Comparison of ENCODE assay signal across 24 mouse cellular contexts in the genomic region with DNA sequence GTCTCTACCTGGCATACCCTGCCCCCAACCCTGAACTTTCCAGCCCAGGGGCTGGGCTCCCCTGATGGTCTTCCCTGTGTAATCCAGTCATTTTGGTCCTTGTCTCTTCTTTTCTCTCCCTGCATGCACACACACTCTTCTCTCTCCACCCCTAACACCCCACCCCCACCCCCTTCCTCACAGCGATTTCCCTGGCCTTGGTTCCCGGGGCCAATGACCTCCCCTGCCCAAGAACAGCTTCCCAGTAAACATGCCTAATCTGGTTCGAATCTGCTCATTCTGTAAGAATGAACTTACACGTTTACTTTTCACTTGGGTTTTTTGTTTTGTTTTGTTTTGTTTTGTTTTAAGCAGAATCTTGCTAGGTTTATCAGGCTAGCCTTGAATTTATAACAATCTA. TPM values are rescaled to one million over a fixed set of nuclear protein-coding genes. Genes with fewer than 3 reads are reported as not detected.
DNase-seq lines count a peak whose midpoint lies in the region; ATAC-seq and TF ChIP-seq lines count a peak whose summit lies in the region.
"Had no signal": no experiment of that assay in that cellular context is flagged by ENCODE, and none has a peak within 500 bp of the region (broad histone marks: within the 10 kb centered on the region; RNA-seq: fewer than 3 reads in every experiment).

No protein-coding gene starts in this region.

- H3K36me3 ChIP-seq in liver, embryonic 12.5 days, result no peaks in the 10 kb centered on the region
- H3K36me3 ChIP-seq in liver, embryonic 11.5 days (ENCODE audit: control insufficient read depth, insufficient read depth, low read length), result no peaks in the 10 kb centered on the region
- no peaks in the 10 kb centered on the region for H3K36me3 ChIP-seq in liver, postnatal 0 days (replicated peaks; ENCODE audit: insufficient read depth, low read length)
- no peaks in the 10 kb centered on the region for H3K36me3 ChIP-seq in neural tube, embryonic 15.5 days
- H3K36me3 ChIP-seq: embryonic facial prominence, embryonic 12.5 days; embryonic facial prominence, embryonic 15.5 days; hindbrain, embryonic 12.5 days; hindbrain, embryonic 15.5 days had no signal

- no peak overlapping the region for H3K4me3 ChIP-seq in liver, embryonic 12.5 days
- H3K4me3 ChIP-seq in liver, embryonic 11.5 days (ENCODE audit: low read depth, low read length), result no peak overlapping the region
- no peak overlapping the region for H3K4me3 ChIP-seq in liver, postnatal 0 days (ENCODE audit: low read depth, low read length)
- no peak overlapping the region for H3K4me3 ChIP-seq in neural tube, embryonic 15.5 days (replicated peaks)
- H3K4me3 ChIP-seq: embryonic facial prominence, embryonic 12.5 days; embryonic facial prominence, embryonic 15.5 days; forebrain, embryonic 13.5 days; gastrocnemius, adult 2 months; hindbrain, embryonic 12.5 days; hindbrain, embryonic 15.5 days had no signal

- WGBS in liver, embryonic 12.5 days (ENCODE audit: insufficient replicate concordance), result 35% methylated on average over 4 of the region's 4 CpGs
- WGBS in liver, embryonic 11.5 days, result 20% methylated on average over 4 of the region's 4 CpGs
- WGBS in liver, postnatal 0 days (ENCODE audit: insufficient replicate concordance), result 29% methylated on average over 4 of the region's 4 CpGs
- WGBS in neural tube, embryonic 15.5 days, result 10% methylated on average over 4 of the region's 4 CpGs

- H3K27me3 ChIP-seq in liver, embryonic 12.5 days (replicated peaks), result peaks cover 12% of the 10 kb centered on the region
- H3K27me3 ChIP-seq in liver, embryonic 11.5 days (replicated peaks; ENCODE audit: control insufficient read depth, insufficient read depth, low read length), result 0 out of 2 replicates have a peak, but pooled peaks cover 6% of the 10 kb centered on the region
- no peaks in the 10 kb centered on the region for H3K27me3 ChIP-seq in liver, postnatal 0 days (ENCODE audit: insufficient read depth, low read length)
- H3K27me3 ChIP-seq in neural tube, embryonic 15.5 days (replicated peaks), result no peaks in the 10 kb centered on the region; the same call in 1 of the 2 replicates

- DNase-seq in liver, embryonic 11.5 days (ENCODE audit: low spot score), result no peak
- DNase-seq in ES-CJ7 (ENCODE audit: low read depth, low spot score) (peak; percentile 48), adipocyte (ENCODE audit: low spot score) (peak; percentile 22)
- DNase-seq in liver, postnatal 0 days, result no peak
- no peak for DNase-seq in cerebellum, adult 9-10 months
- DNase-seq in B cell, adult 2 months, result no peak
- DNase-seq: adrenal gland, postnatal 10 days; adrenal gland, postnatal 36 days; cerebellum, adult 18-20 months; cerebellum, adult 9-11 months; cerebellum, postnatal 25 days; gastrocnemius, adult 2 months; gastrocnemius, postnatal 14 days; heart, adult 11 months had no signal

- no peak for TF ChIP-seq EP300 in liver, postnatal 0 days (IDR thresholded peaks at IDR 0.05; ENCODE audit: low read depth)

- H3K4me1 ChIP-seq in liver, embryonic 12.5 days, result peaks cover 62% of the 10 kb centered on the region
- H3K4me1 ChIP-seq in liver, embryonic 11.5 days (replicated peaks; ENCODE audit: control insufficient read depth, insufficient read depth, low read length), result peaks cover 20% of the 10 kb centered on the region
- peaks cover 19% of the 10 kb centered on the region for H3K4me1 ChIP-seq in liver, postnatal 0 days (ENCODE audit: insufficient read depth)
- no peaks in the 10 kb centered on the region for H3K4me1 ChIP-seq in neural tube, embryonic 15.5 days
- H3K4me1 ChIP-seq: hindbrain, embryonic 15.5 days had no signal

- H3K27ac ChIP-seq in liver, embryonic 12.5 days, result peak overlapping the region; percentile 30; the same call in 1 of the 2 replicates
- no peak overlapping the region for H3K27ac ChIP-seq in liver, embryonic 11.5 days (ENCODE audit: low read depth, low read length)
- H3K27ac ChIP-seq in liver, postnatal 0 days (ENCODE audit: low read depth), result peak overlapping the region; percentile 20; the same call in 1 of the 2 replicates
- H3K27ac ChIP-seq in neural tube, embryonic 15.5 days (replicated peaks), result no peak overlapping the region
- H3K27ac ChIP-seq: embryonic facial prominence, embryonic 12.5 days; embryonic facial prominence, embryonic 15.5 days; forebrain, embryonic 13.5 days; gastrocnemius, adult 2 months; hindbrain, embryonic 12.5 days; hindbrain, embryonic 15.5 days had no signal

- H3K9ac ChIP-seq in liver, embryonic 12.5 days, result no peak overlapping the region
- H3K9ac ChIP-seq in liver, embryonic 11.5 days (ENCODE audit: low read depth, low read length), result no peak overlapping the region
- H3K9ac ChIP-seq in liver, postnatal 0 days (replicated peaks), result no peak overlapping the region
- no peak overlapping the region for H3K9ac ChIP-seq in neural tube, embryonic 15.5 days (replicated peaks)
- H3K9ac ChIP-seq: embryonic facial prominence, embryonic 12.5 days; embryonic facial prominence, embryonic 15.5 days; forebrain, embryonic 13.5 days; hindbrain, embryonic 12.5 days; hindbrain, embryonic 15.5 days had no signal

- no peaks in the 10 kb centered on the region for H3K9me3 ChIP-seq in liver, embryonic 12.5 days (replicated peaks)
- no peaks in the 10 kb centered on the region for H3K9me3 ChIP-seq in liver, embryonic 11.5 days (ENCODE audit: control insufficient read depth, low read length)
- no peaks in the 10 kb centered on the region for H3K9me3 ChIP-seq in liver, postnatal 0 days (ENCODE audit: low read length)
- no peaks in the 10 kb centered on the region for H3K9me3 ChIP-seq in neural tube, embryonic 15.5 days (replicated peaks)
- H3K9me3 ChIP-seq: embryonic facial prominence, embryonic 12.5 days; embryonic facial prominence, embryonic 15.5 days; forebrain, embryonic 13.5 days; hindbrain, embryonic 12.5 days; hindbrain, embryonic 15.5 days had no signal

- no peak for ATAC-seq in liver, embryonic 12.5 days
- ATAC-seq in liver, embryonic 11.5 days (replicated peaks; ENCODE audit: low FRiP score), result no peak
- 0 out of 2 replicates have a peak, but pooled peaks have one; percentile 12 for ATAC-seq in liver, postnatal 0 days
- no peak for ATAC-seq in neural tube, embryonic 15.5 days (ENCODE audit: low FRiP score)
- ATAC-seq: activated CD4-positive, CD25-positive, alpha-beta regulatory T cell, adult 4 months; forebrain, embryonic 13.5 days; forebrain, embryonic 16.5 days had no signal

- no peak overlapping the region for H3K4me2 ChIP-seq in liver, embryonic 12.5 days
- H3K4me2 ChIP-seq in liver, embryonic 11.5 days, result no peak overlapping the region
- H3K4me2 ChIP-seq in liver, postnatal 0 days (ENCODE audit: low read depth, low read length), result no peak overlapping the region
- no peak overlapping the region for H3K4me2 ChIP-seq in neural tube, embryonic 15.5 days
- H3K4me2 ChIP-seq: embryonic facial prominence, embryonic 12.5 days; embryonic facial prominence, embryonic 15.5 days; forebrain, embryonic 13.5 days; heart, embryonic 11.5 days; hindbrain, embryonic 12.5 days; hindbrain, embryonic 15.5 days had no signal

- no peak for TF ChIP-seq CTCF in liver, postnatal 0 days (IDR thresholded peaks at IDR 0.05; ENCODE audit: low read depth)

RNA-seq across cellular contexts. Expression of a gene that starts 8.0 kb away (rescaled TPM):
- polyA plus RNA-seq in liver, embryonic 12.5 days (2016; fragmentation: Nextera tagmentation; extraction: Ambion mirVana), result 0.31 and 0.37 TPM in 2 replicates
- 0.84 and 0.86 TPM in 2 replicates for polyA plus RNA-seq in liver, embryonic 11.5 days (2014; fragmentation: Nextera tagmentation; extraction: Ambion mirVana)
- 0.08 and 0.19 TPM in 2 replicates for polyA plus RNA-seq in liver, postnatal 0 days (2015; fragmentation: Nextera tagmentation; extraction: Ambion mirVana)
- polyA plus RNA-seq in neural tube, embryonic 15.5 days (2015; fragmentation: Nextera tagmentation; extraction: Ambion mirVana), result 0.14 and 0.23 TPM in 2 replicates
- polyA plus RNA-seq: activated CD4-positive, CD25-positive, alpha-beta regulatory T cell, adult 4 months; heart, embryonic 11.5 days had no signal

RNA-seq across cellular contexts. Expression of a gene that starts 26.4 kb away (rescaled TPM):
- 12.1 and 12.4 TPM in 2 replicates for polyA plus RNA-seq in liver, embryonic 12.5 days (2016; fragmentation: Nextera tagmentation; extraction: Ambion mirVana)
- polyA plus RNA-seq in liver, embryonic 11.5 days (2014; fragmentation: Nextera tagmentation; extraction: Ambion mirVana), result 17.0 and 18.4 TPM in 2 replicates
- polyA plus RNA-seq in liver, postnatal 0 days (2015; fragmentation: Nextera tagmentation; extraction: Ambion mirVana), result 3.7 and 3.8 TPM in 2 replicates
- polyA plus RNA-seq in neural tube, embryonic 15.5 days (2015; fragmentation: Nextera tagmentation; extraction: Ambion mirVana), result 24.9 and 27.8 TPM in 2 replicates
- polyA plus RNA-seq: activated CD4-positive, CD25-positive, alpha-beta regulatory T cell, adult 4 months had no signal

RNA-seq across cellular contexts. Expression of a gene that starts 42.7 kb away (rescaled TPM):
- 55.2 and 57.6 TPM in 2 replicates for polyA plus RNA-seq in liver, embryonic 12.5 days (2016; fragmentation: Nextera tagmentation; extraction: Ambion mirVana)
- polyA plus RNA-seq in liver, embryonic 11.5 days (2014; fragmentation: Nextera tagmentation; extraction: Ambion mirVana), result 27.1 and 33.3 TPM in 2 replicates
- polyA plus RNA-seq in liver, postnatal 0 days (2015; fragmentation: Nextera tagmentation; extraction: Ambion mirVana), result 43.6 and 46.4 TPM in 2 replicates
- polyA plus RNA-seq in neural tube, embryonic 15.5 days (2015; fragmentation: Nextera tagmentation; extraction: Ambion mirVana), result 44.1 and 57.0 TPM in 2 replicates

Comparison
In these comparisons a context has a peak if more than half of its experiments do, and no peak if none do; other contexts are left out.
1. H3K27ac ChIP-seq: peak in liver, embryonic 12.5 days (single experiment) and liver, postnatal 0 days (single experiment); none in liver, embryonic 11.5 days (single experiment) and neural tube, embryonic 15.5 days (single experiment).
2. DNase-seq: peak in ES-CJ7 (single experiment) and adipocyte (single experiment); none in liver, embryonic 11.5 days (single experiment), liver, postnatal 0 days (single experiment), cerebellum, adult 9-10 months (single experiment) and B cell, adult 2 months (0 of 2).